Comparison of ENCODE assay signal across 8 mouse cellular contexts in the genomic region with DNA sequence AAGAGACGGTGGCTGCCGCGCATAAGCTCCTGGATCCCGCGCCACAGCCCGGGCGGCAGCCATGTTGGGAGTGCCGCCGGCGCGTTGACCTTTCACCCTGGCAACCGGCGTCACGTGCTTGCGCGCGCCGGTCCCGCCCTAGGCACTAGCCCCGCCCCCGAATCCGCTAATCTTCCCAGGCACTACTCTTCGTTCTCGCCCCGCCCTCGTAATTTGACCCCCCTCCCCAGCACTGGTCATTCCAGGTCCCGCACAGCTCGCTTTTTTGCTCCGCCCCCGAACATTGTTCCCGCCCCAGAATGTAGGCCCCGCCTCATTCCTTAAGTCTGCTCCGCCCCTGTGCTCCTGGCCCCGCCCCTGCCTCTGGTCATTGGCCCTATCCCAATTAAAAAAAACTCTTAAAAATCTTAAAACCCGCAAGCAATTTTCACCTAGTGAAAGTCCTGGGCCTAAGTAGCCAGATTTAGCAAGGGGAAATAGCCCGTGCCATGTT. TPM values are rescaled to one million over a fixed set of nuclear protein-coding genes. Genes with fewer than 3 reads are reported as not detected.
DNase-seq lines count a peak whose midpoint lies in the region; ATAC-seq lines count a peak whose summit lies in the region.

TSS of gene Qsox2 (minus strand) at position 236 of the 493 bp plus-strand sequence.

- no peaks in the 10 kb centered on the region for H3K9me3 ChIP-seq in hindbrain, embryonic 14.5 days (ENCODE audit: control insufficient read depth, low read length)

- H3K27me3 ChIP-seq in hindbrain, embryonic 14.5 days (ENCODE audit: control insufficient read depth, insufficient read depth, low read length), result no peaks in the 10 kb centered on the region

- peaks cover 9% of the 10 kb centered on the region for H3K4me1 ChIP-seq in hindbrain, embryonic 14.5 days (replicated peaks; ENCODE audit: control insufficient read depth, insufficient read depth, low read length)

- peak within 1 kb of the TSS; percentile 86 for H3K27ac ChIP-seq in hindbrain, embryonic 14.5 days

- H3K4me3 ChIP-seq in hindbrain, embryonic 14.5 days (replicated peaks; ENCODE audit: low read length), result peak within 1 kb of the TSS; percentile 97

- WGBS in hindbrain, embryonic 14.5 days, result 1% methylated on average over 36 of the region's 36 CpGs

- H3K36me3 ChIP-seq in hindbrain, embryonic 14.5 days (replicated peaks; ENCODE audit: control insufficient read depth, insufficient read depth), result no peaks in the 10 kb centered on the region

- peak; percentile 95 for DNase-seq in R1 (ENCODE audit: low read depth, low spot score)
- DNase-seq in cerebellum, postnatal 25 days, result peak; percentile 88 to 95
- peak; percentile 71 to 81 for DNase-seq in frontal cortex, postnatal 25 days (ENCODE audit: low spot score in 2 of 2)
- DNase-seq in hindbrain, embryonic 14.5 days (ENCODE audit: low spot score), result peak; percentile 88
- DNase-seq in layer of hippocampus, postnatal 36 days, result peak; percentile 80 to 82
- DNase-seq in lung, postnatal 36 days, result peak; percentile 97
- DNase-seq in retina, postnatal 1 day, result peak; percentile 97
- peak; percentile 91 for DNase-seq in urinary bladder, adult 18-20 months (ENCODE audit: low spot score in 2 of 2)

- H3K9ac ChIP-seq in hindbrain, embryonic 14.5 days, result peak within 1 kb of the TSS; percentile 91

- peak within 1 kb of the TSS; percentile 93 for H3K4me2 ChIP-seq in hindbrain, embryonic 14.5 days (replicated peaks)

- ATAC-seq in hindbrain, embryonic 14.5 days (ENCODE audit: low FRiP score), result peak; percentile 88

RNA-seq across cellular contexts. Expression of gene Qsox2, which starts in this region (rescaled TPM):
- polyA plus RNA-seq in hindbrain, embryonic 14.5 days (2014; fragmentation: Nextera tagmentation; extraction: Ambion mirVana), result 15.2 and 16.1 TPM in 2 replicates
- total RNA-seq in layer of hippocampus, postnatal 36 days (2021), result 10 to 100 TPM; 25.6 to 26.2 TPM

Comparison
In these comparisons a context has a peak if more than half of its experiments do, and no peak if none do; other contexts are left out.
1. Peak in every context shown above with its lines: DNase-seq, ATAC-seq, H3K4me3 ChIP-seq and H3K27ac ChIP-seq.